Mouse (Mus musculus) spleen, adult 2 months (tissue): ENCODE measurements around the gene Syt8.
"Not testable (repeated sequence)": the region's sequence is repeated elsewhere in the genome, so short reads cannot be mapped to it uniquely, and the experiment has no call there.

Experiments
- CTCF ChIP-seq: fragments of 200-500 bp; IDR thresholded peaks from 2 replicates; pipeline ENCODE4 v1.5.1; 2011; ENCODE audit warnings: mild to moderate bottlenecking, inconsistent platforms; ENCODE audit not compliant: insufficient read depth, insufficient read length, insufficient replicate concordance; ENCODE audit errors: extremely low read depth
- POLR2A ChIP-seq: fragments of 200-500 bp; IDR thresholded peaks from 2 replicates; pipeline ENCODE4 v1.6.1; 2011; ENCODE audit warnings: low read depth, low read length, inconsistent platforms

GRCm38 (mm10) chr7:142405134-142405533 lies 29.5 kb upstream of the Syt8 start:
- not testable (repeated sequence) for TF ChIP-seq CTCF, POLR2A
